Mouse (Mus musculus): ENCODE measurements around the gene Kdm4c.
"Not testable (repeated sequence)": the region's sequence is repeated elsewhere in the genome, so short reads cannot be mapped to it uniquely, and the experiment has no call there.

Kdm4c gene

GRCm38 (mm10) chr4:74311135-74311534 is 68.8 kb downstream of the Kdm4c start:
- CTCF ChIA-PET, result no interaction called here

- CTCF ChIA-PET, result no interaction called here
Measured at GRCm38 (mm10) chr4:74312858-74313257, 70.6 kb downstream of the Kdm4c start.

- CTCF ChIA-PET, result no interaction called here
Measured at GRCm38 (mm10) chr4:74315388-74315787, 73.1 kb downstream of the Kdm4c start.

- CTCF ChIA-PET, result no interaction called here
Measured at GRCm38 (mm10) chr4:74319313-74319712, 77.0 kb downstream of the Kdm4c start.

- CTCF ChIA-PET, result no interaction called here
Measured at GRCm38 (mm10) chr4:74357479-74357878, 115.2 kb downstream of the Kdm4c start.

GRCm38 (mm10) chr4:74360274-74360673 is 118.0 kb downstream of the Kdm4c start:
- CTCF ChIA-PET, result no interaction called here

- CTCF ChIA-PET, result no interaction called here
Measured at GRCm38 (mm10) chr4:74386583-74386982, 144.3 kb downstream of the Kdm4c start.

GRCm38 (mm10) chr4:74393162-74393561 is 150.9 kb downstream of the Kdm4c start:
- CTCF ChIA-PET, result no interaction called here

GRCm38 (mm10) chr4:74396562-74396961 is 154.3 kb downstream of the Kdm4c start:
- CTCF ChIA-PET, result no interaction called here

GRCm38 (mm10) chr4:74401617-74402313 is 159.5 kb downstream of the Kdm4c start:
- CTCF ChIA-PET, result not testable (repeated sequence)

- CTCF ChIA-PET, result no interaction called here
Measured at GRCm38 (mm10) chr4:74408731-74409130, 166.4 kb downstream of the Kdm4c start.

- CTCF ChIA-PET, result no interaction called here
Measured at GRCm38 (mm10) chr4:74419794-74420193, 177.5 kb downstream of the Kdm4c start.

All from spleen, embryonic (tissue).